Mouse (Mus musculus) olfactory bulb, adult 2 months (tissue): ENCODE measurements around the gene Fgfr2.

Experiments used
- CTCF ChIP-seq: fragments of 200-500 bp; IDR thresholded peaks from 2 replicates; pipeline ENCODE4 v1.5.1; 2012; ENCODE audit warnings: low read depth, mild to moderate bottlenecking, low read length, moderate library complexity; ENCODE audit not compliant: insufficient read depth
- POLR2A ChIP-seq: fragments of 200-500 bp; IDR thresholded peaks from 2 replicates; pipeline ENCODE4 v1.6.1; 2012; ENCODE audit warnings: mild to moderate bottlenecking, low read depth, low read length, moderate library complexity; ENCODE audit not compliant: insufficient read depth

DNA sequence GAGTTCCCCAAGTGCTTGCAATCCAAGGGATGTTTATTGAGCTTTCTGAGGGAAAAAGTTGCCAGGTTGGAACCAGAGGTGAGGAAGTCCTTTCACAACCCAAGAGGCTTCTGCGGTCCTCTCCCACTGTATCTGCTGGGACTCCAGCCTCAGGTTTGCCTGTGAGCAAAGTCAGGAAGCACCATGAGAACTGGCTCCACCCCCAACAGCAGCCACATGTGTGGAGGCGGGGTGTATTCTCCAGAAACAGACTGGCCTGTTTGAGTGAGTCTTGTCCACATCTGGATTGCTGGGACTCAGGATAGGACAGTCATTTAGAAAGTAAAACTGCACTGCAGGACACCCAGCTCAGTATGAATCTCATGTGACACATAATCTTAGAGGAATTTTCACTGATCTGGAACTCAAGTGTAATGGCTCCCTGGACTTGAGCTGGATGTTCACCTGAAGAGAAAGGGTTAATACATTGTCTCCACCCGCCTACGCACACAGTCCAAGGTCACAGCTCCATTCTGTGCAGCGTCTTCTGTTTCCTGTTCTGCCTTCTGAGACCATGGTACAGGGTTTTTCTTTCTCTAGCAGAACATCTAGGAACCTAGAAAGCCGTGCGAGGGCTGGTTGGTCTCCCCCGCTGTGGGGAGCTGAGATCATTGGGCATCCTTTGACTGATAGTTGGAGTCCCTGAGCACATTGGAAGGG, 2396.3 kb downstream of the Fgfr2 start:
- no peak for TF ChIP-seq CTCF
- TF ChIP-seq POLR2A: no peak
